Mouse (Mus musculus): ENCODE results near the gene Mrps34. TPM values are rescaled to one million over a fixed set of nuclear protein-coding genes. Genes with fewer than 3 reads are reported as not detected.
A peak's percentile ranks its signal among the peaks of the same experiment; 100 is the strongest.

The Mrps34 gene
- 100 to 1,000 TPM; 114 to 116 TPM for total RNA-seq (2021)

GRCm38 (mm10) chr17:24894995-24895547, at the start of gene Mrps34, which contains the start of gene Eme2:
TSS of gene Mrps34 (plus strand) at chr17:24895116.
TSS of gene Eme2 (minus strand) at chr17:24895087.
- DNase-seq, result peak; percentile 90 to 93
- intact Hi-C loops (cut with DNase I), result loop anchor here (5.0 kb wide), 1 partner anchor 158 kb away; the partner anchor contains the start of gene Msrb1

GRCm38 (mm10) chr17:24847386-24847785, 47.5 kb upstream of the Mrps34 start:
- no peak for DNase-seq
- intact Hi-C loops (cut with DNase I), result no loop called here

GRCm38 (mm10) chr17:24848600-24849031, 46.3 kb upstream of the Mrps34 start:
- intact Hi-C loops (cut with DNase I), result no loop called here
- no peak for DNase-seq

GRCm38 (mm10) chr17:24849733-24850064, 45.2 kb upstream of the Mrps34 start:
- DNase-seq, result no peak
- intact Hi-C loops (cut with DNase I), result loop anchor here (1.0 kb wide), 1 partner anchor 36 kb away; no protein-coding TSS in a partner anchor

- peak; percentile 96 to 97 for DNase-seq
- intact Hi-C loops (cut with DNase I), result loop anchor here (1.0 kb wide), 1 partner anchor 35 kb away; no protein-coding TSS in a partner anchor
Observed at GRCm38 (mm10) chr17:24850065-24850772, 44.7 kb upstream of the Mrps34 start, which contains the start of gene Fahd1. TSS of gene Fahd1 (minus strand) at chr17:24850364.

GRCm38 (mm10) chr17:24850773-24851127, 44.2 kb upstream of the Mrps34 start:
- intact Hi-C loops (cut with DNase I), result loop anchor here (1.0 kb wide), 1 partner anchor 35 kb away; no protein-coding TSS in a partner anchor
- DNase-seq, result no peak

GRCm38 (mm10) chr17:24851381-24852125, 43.4 kb upstream of the Mrps34 start:
- intact Hi-C loops (cut with DNase I), result no loop called here
- DNase-seq, result peak in 1 of 2 experiments; percentile 17

- DNase-seq, result no peak
- intact Hi-C loops (cut with DNase I), result no loop called here
Observed at GRCm38 (mm10) chr17:24855838-24856464, 39.0 kb upstream of the Mrps34 start.

- intact Hi-C loops (cut with DNase I), result no loop called here
- DNase-seq, result no peak
Observed at GRCm38 (mm10) chr17:24856589-24856988, 38.3 kb upstream of the Mrps34 start.

- DNase-seq, result no peak
- intact Hi-C loops (cut with DNase I), result no loop called here
Observed at GRCm38 (mm10) chr17:24857831-24858470, 37.0 kb upstream of the Mrps34 start.

- DNase-seq, result peak; percentile 37 to 58
- intact Hi-C loops (cut with DNase I), result no loop called here
Observed at GRCm38 (mm10) chr17:24858967-24859366, 35.9 kb upstream of the Mrps34 start.

- DNase-seq, result no peak
- intact Hi-C loops (cut with DNase I), result no loop called here
Observed at GRCm38 (mm10) chr17:24860076-24860475, 34.8 kb upstream of the Mrps34 start.

- no peak for DNase-seq
- intact Hi-C loops (cut with DNase I), result no loop called here
Observed at GRCm38 (mm10) chr17:24861785-24862184, 33.1 kb upstream of the Mrps34 start.

- intact Hi-C loops (cut with DNase I), result no loop called here
- no peak for DNase-seq
Observed at GRCm38 (mm10) chr17:24865776-24866175, 29.1 kb upstream of the Mrps34 start, which contains the start of gene Igfals. TSS of gene Igfals (plus strand) at chr17:24865997.

GRCm38 (mm10) chr17:24867914-24868313, 27.0 kb upstream of the Mrps34 start:
- no peak for DNase-seq
- intact Hi-C loops (cut with DNase I), result no loop called here

GRCm38 (mm10) chr17:24873695-24874404, 21.1 kb upstream of the Mrps34 start:
- intact Hi-C loops (cut with DNase I), result no loop called here
- DNase-seq, result no peak

GRCm38 (mm10) chr17:24874405-24874745, 20.5 kb upstream of the Mrps34 start:
- intact Hi-C loops (cut with DNase I), result no loop called here

GRCm38 (mm10) chr17:24874989-24875388, 19.9 kb upstream of the Mrps34 start:
- intact Hi-C loops (cut with DNase I), result no loop called here
- DNase-seq, result no peak

More at GRCm38 (mm10) chr17:24874405-24874745, 20.5 kb upstream of the Mrps34 start:
- DNase-seq, result no peak

GRCm38 (mm10) chr17:24877336-24878116, 17.4 kb upstream of the Mrps34 start:
- no peak for DNase-seq
- intact Hi-C loops (cut with DNase I), result no loop called here

Data from heart, postnatal 10 days (tissue).